Mouse (Mus musculus): ENCODE results near the gene Klrb1b.
"Not testable (repeated sequence)": the region's sequence is repeated elsewhere in the genome, so short reads cannot be mapped to it uniquely, and the experiment has no call there.

Gene Klrb1b

DNA sequence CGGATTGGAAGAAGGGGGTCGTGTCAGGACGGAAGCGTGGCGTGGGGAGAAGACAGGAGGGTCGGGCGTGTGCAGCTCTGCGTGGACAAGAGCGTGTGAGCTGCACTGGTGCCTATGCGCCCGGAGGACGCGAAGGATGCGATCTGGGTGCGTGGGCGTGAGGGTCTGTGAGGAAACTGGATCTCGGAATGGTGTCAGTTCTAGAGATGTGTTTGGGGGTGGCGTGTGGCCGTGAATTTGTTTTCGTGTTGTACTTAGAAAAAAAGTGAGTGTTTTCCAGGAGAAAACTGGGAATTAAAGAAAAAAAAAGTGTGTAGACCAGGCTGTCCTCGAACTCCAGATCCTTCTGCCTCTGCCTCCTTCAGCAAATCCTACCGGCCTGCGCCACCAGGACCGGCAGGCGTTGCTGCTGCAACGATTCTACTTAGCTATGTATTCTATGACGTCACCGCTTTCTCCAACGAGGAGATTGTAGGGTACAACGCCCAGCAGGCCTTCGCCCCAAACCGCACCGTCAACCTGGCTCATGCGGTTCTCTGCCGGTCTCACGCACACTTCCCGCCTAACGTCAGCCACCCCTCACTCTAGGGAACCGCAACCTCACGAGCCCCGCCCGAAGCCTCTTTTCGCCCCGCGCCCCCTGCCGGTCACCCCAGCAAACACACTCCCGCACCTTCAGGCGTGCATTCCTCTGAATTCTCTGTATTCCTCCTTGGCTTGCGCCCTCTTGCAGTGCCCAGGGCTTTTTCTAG is 26.8 kb downstream of the Klrb1b start:
- peak; percentile 92 for DNase-seq (ENCODE audit: low spot score)

DNA sequence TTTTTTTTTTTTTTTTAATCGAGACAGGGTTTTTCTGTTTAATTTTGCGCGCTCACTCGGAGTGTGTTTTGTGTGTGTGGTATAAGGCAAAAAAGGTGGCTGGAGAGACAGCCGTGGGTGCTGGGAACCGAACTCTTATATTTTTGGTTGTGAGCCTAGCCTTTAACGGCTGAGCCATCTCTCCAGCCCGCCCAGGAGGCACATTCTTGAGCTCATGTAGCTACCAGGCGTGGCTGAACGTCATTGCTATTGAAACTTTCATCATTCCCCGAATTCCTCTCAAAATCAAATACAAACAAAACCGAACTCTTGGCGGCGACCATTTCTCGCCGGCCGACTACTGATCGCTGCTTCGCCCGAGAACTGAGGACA is 27.4 kb downstream of the Klrb1b start:
- DNase-seq (ENCODE audit: low spot score) = peak; percentile 91

DNA sequence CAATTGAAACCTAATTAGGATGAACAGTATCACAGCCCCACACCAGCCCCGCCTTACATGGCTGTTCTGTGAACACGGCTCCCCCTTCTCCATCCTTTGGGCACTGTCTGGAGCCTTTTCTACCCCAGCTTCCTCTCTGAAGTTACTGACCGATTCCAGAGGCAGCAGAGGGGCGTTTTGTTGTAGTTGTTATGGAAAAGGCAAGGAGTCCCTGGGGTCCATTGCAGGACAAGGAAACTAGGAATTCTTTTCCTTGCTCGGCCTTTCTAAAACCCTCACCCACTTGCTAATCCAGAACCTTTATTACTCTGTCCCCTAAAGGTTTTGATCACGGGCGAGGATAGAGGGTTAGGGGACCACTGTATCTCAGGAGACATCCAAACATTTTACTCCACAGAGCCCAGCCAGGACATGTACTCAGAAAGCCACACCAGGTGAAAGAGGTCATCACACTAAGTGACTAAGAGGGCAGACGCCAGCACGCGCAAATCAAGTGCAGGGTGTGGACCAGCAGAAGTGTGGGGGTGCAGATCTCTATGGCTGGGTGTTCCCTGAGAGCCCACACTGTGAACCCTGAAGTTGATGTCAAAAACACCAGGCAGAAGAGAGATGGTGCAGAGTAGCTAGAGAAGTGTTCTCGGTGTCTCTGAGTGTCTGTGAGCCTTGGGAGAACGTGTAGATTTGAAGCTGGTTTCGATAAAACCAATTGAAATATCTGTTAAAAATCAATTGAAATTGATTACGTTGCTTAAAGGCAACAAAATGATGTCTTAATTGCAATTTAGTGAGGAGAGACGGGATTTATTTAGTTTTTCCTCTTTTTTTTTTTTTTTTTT is 28.0 kb downstream of the Klrb1b start:
- peak; percentile 20 for DNase-seq (ENCODE audit: low spot score)

DNA sequence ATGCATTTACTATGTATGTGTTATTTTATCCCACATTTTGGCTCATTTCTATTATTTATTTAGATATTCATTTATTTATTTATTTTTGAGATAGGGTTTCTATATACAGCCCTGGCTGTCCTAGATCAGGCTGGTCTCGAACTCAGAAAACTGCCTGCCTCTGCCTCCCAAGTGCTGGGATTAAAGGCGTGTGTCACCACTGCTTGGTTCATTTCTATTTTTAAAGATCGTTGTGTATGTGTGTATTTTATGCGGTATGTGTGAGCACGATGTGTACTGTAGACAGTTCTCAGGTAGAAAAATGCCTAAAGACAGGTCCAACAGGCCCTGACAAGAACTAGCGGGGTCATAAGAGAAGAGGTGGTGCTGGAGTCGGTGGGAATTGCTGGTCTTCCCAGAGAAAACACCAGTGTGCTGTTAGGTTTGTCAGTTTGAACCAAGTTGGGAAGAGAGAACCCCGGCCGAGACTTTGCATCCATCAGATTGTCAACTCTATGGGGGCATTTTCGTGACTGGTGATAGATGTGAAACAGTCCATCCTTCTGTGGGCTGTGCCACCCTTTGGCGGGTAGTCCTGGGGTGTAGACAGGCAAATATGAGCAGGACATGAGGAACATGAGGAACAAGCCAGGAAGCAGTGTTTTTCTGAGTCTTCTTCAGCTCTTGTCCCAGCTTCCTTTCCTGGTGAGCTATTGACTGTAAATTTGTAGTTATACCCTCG is 28.8 kb downstream of the Klrb1b start:
- DNase-seq (ENCODE audit: low spot score) = no peak

DNA sequence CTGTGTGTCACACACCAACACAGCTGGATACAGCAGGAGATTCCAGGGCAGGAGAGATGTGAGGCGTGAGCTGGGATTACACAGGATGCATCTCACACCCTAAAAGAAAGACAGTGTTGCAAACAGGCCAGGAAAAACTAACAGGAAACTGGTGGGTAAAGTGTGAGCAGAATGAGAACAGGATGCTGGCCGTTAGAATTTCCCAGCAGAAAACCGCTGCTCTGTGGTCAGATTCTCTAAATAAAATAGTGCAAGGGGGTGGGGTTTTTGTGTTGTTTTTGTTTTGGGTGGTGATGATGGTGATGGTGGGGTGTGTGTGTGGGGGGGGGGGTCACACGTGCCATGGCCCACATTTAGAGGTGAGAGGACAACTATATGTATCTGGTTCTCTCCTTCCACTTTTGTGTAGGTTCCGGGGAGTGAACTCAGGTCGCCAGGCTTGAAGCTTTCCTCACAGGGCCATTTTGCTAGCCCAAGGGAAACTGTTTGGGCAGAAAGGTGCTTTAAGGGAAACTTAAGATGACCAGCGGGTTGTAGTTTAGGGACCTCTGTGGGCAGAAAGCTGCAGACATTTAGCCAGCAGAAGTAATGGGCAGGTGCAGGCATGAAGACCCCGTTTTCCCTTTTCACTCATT is 29.7 kb downstream of the Klrb1b start:
- DNase-seq (ENCODE audit: low spot score) = no peak

DNA sequence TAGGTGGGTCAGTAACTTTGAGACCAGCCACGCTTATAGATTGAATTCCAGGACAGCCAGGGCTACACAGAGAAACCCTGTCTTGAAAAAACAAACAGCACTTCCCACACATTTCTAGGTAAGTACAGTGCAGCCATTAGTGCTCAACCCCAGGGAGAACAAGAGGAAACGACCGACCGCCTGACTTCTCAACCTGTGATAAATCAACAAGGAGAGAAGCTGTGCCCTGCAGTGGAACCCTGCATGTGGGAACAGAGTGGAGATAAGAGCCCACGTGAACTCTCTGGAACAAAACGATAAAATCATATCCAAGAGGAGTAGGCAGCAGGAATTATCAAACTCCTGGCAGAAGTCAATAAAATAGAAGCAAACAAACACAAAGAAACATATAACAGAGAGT is 32.4 kb downstream of the Klrb1b start:
- DNase-seq (ENCODE audit: low spot score) = no peak

DNA sequence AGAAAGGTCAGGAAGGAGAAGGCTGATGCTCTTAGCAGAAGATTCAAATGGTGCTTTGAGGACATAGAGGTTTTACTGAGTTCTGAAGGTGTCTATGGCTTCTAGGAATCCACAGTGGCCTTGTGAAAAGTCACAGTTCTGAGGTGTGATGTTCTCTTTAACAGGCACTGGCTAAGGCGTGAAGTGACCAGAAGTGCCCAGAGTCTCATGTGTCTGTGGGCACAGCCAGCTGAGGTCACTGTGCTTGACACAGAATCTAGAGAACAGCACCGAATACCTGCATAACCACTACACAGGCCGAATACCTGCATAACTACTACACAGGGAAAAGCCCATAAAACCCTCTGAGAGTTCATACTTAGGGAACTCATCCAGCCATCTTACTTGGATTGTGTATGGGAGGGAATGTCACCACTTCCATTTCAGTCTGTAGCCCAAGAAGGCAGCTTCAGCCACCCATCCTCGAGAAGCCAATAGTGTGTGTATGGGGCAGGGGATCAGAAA is 35.6 kb downstream of the Klrb1b start:
- DNase-seq (ENCODE audit: low spot score) = not testable (repeated sequence)

DNA sequence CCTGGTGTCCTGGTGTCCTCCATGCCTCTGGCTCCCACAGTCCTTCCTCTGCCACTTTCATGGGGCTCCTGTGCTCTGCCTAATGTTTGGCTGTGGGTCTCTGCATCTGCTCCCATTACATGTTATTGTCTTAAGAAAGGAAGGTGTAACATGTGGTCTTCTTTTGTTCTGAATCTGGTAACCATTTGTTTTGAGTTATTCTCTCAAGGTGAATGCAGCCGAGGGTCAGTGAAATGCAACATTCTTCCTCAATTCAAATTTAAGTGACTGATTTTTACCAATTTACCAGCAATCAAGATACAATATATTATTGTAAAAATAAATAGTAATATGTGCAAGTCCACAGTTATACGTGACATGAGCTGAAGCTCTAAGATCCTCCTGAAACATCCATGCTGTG is 37.0 kb downstream of the Klrb1b start, which contains the start of gene Klrb1c:
TSS of gene Klrb1c (minus strand) at position 101 of the 400 bp plus-strand sequence.
- DNase-seq (ENCODE audit: low spot score) = no peak

DNA sequence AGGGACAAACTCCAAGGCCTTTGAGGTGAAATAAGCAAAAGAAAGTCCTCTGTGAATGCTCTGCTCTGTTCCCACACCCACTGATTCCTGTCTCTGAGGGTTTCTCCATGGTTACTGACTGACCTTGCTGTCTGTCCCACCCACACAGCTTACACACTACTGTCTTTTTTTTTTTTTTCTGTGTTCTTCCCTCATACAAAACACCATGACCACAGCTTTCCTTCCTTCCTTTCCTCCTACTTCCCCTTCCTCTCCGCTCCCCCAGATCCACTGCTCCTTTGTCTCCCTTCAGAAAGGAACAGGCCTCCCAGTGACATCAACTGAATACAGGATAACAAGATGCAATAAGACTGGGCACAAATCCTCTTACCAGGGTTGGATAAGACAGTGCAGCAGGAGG is 37.6 kb downstream of the Klrb1b start:
- DNase-seq (ENCODE audit: low spot score) = no peak

DNA sequence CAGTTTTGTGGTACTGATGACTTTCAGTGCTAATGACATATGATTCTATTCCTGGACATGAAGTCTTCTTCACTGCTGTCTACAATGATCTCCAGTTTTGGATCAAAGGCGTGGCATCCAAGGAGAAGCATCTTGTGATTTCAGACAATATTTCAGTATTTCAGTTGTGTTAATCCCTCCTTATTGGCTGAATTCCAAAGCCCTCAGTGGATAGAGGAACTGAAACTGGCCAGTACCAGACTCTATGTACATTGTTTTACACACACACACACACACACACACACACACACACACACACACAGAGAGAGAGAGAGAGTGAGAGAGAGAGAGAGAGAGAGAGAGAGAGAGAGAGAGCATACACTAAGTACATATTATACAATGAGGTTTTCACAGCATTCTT is 39.7 kb downstream of the Klrb1b start:
- DNase-seq (ENCODE audit: low spot score) = not testable (repeated sequence)

DNA sequence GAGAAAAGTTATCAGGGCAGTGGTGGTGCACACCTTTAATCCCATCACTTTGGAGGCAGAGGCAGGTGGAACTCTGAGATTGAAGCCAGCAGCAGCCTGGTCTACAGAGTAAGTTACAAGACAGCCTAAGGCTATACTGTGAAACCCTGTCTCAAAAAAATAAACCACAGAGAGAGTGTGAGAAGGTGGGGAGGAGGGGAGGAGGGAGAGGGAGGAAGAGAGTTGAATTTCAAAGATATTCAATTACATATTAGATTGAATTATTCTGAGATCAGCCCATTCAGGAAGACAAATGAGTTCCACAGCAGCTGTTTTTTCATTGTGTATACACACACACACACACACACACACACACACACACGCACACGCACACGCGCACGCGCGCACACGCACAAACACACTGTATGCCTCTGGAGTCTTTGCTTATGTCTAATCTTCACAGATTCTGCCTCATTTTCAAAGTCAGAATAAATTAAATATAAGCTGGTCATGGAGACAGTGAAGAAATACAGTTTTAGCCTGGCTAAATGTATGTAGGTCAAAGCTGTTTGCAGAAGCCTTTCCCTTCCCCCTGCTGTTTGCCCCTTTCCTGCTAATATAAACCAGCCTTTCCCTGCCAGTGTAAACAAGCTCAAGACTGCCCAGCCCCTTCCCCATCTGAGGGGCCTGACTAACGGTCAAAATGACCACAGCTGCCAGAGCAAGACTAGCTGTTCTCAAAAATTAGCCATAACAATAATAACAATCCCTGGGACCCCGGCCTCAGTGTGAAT is 56.5 kb downstream of the Klrb1b start:
- peak; percentile 14 for DNase-seq (ENCODE audit: low spot score)

DNA sequence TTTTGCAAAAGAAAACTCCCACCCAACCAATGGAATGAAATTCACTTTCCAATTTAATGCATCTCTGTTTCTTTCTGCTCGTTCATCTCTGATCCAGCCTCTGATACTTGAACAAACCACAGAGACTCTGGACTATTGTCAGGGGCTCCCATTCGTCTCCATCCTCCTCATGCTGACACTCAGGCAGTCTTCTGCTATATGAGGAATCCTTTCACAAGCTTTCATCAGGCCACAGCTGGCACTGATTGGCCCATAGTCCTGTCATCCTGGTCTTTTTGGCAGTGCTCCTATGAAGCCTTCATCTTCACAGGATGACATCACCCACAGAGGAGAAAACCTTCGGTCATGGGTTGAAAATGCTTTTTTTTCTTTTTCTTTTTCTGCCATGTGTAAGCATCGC is 58.1 kb downstream of the Klrb1b start:
- no peak for DNase-seq (ENCODE audit: low spot score)

DNA sequence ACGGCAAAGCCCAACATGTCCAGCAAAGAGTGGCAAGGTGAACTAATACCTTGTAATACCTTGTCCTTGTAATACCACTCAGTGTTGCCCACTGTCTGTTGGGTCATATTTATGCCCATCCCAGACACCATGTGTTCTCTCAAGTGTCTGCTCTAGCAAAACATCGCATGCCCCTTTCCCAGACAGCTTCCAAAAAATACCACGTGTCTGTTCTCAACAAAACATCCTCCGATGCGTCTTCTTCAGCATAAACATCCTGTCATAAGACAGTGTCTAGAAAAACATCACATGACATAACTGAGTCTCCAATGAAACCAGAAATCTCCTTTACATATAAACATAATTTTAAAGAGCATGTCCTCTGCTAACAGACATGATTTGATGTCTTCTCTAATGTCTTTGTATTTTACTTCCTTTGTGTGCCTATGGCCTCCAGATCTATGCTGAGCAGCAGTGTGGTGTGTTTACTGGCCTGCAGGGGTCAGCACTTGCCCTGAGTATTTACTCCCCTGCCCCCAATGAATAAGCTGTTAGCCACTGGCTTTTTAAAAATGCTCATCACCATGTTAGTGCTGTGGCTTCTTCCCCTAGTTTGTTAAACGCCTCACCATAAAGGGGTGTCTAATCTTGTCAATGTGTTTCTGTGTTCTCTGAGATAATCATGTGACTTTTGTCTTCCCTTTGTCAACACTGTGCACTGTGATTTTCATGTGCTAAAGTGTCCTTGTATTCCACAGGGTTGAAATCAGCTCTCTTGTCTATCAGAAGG is 59.5 kb downstream of the Klrb1b start:
- peak; percentile 26 for DNase-seq (ENCODE audit: low spot score)

DNA sequence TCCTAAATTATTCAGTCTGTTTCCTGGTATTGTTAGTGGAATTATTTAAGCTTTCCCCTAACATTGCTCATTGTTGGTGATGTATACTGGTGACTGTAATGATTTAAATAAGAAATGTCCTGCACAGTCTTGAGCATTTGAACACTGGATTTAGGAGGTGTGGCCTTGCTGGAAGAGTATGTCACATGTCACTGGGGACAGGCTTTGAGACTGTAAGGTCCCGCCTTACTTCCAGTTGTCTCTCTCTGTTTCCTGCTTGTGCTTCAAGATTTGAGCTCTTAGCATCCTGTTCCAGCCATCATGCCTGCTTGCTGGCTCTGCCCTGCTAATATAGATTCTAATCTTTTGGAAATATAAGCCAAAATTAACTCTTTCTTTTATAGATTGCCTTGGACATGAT is 60.9 kb downstream of the Klrb1b start:
- DNase-seq (ENCODE audit: low spot score) = no peak

DNA sequence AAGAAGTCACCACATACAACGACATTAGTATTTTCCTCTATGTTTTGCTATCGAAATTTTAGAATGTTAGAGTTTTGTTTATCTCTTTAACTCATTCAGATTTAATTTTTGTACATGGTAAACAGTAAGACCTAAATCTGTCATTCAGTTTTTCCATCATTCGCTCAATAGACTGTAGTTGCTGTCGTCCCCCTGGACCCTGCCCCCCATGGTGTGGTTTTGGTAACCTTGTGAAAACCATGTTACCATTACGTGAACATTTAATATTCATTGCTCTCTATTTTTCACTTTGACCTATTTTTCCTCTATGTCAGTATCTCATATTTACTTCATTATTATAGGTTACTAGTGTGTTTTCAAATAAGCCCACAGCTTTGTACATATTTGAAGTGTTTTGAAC is 61.5 kb downstream of the Klrb1b start:
- DNase-seq (ENCODE audit: low spot score) = no peak

DNA sequence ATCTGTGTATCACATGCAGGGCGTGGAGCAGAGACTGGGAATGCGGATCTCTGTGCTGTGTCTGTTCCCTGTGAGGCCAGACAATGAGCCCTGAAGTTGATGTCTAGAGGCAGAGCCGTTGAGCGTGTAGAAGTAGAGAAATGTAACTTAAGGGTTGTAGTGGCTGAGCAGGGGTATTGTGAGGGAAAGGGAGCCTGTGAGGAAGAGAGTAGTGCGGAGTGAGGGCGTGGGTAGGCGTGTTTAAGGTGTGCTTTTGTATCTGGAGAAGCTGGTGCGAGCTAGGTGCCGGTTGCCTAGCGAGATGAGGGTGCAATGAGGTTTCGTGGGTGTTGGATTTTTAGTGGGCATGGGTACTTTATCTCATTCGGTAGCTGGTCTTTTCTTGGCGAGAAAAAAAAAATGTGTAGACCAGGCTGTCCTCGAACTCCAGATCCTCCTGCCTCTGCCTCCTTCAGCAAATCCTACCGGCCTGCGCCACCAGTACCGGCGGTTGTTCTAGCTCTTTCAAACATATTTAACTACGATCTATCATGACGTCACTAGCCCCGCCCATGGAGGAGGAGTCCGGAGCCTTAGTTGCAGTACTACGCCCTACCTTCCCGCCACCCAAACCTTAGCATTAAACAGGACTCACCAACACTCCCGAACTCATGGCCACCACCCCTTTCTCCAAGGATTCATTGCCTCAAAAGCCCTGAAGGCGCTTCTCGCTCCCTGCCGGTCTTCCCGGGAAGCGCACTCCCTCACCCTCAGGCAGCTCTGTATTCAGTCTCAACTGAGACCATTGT is 62.2 kb downstream of the Klrb1b start:
- DNase-seq (ENCODE audit: low spot score) = peak; percentile 98
